Mouse (Mus musculus) CH12.LX (cell line): ENCODE results near the gene Tmem222. TPM values are rescaled to one million over a fixed set of nuclear protein-coding genes. Genes with fewer than 3 reads are reported as not detected.
A peak's percentile ranks its signal among the peaks of the same experiment; 100 is the strongest.

Source experiments
- DNase-seq: peaks from one replicate; pipeline ENCODE4 v3.0.0-alpha.2; 2013; ENCODE audit errors: extremely low read depth
- H3K27ac ChIP-seq: 2 replicates; pipeline ENCODE4 v1.5.1; 2012; ENCODE audit warnings: low read depth, mild to moderate bottlenecking, control low read depth, moderate library complexity; ENCODE audit not compliant: insufficient read depth
- H3K27me3 ChIP-seq: replicated peaks from 2 replicates; pipeline ENCODE3; 2012; ENCODE audit warnings: inconsistent platforms
- H3K36me3 ChIP-seq, 2 experiments: replicated peaks in 1 of 2; 2 replicates each; pipeline versions ENCODE3 to v1.6.1; 2012; ENCODE audit warnings: inconsistent platforms in 1 of 2, low read length in 1 of 2, mild to moderate bottlenecking in 1 of 2, mixed read lengths in 1 of 2, moderate library complexity in 1 of 2; ENCODE audit not compliant: control insufficient read depth in 1 of 2, insufficient read depth in 1 of 2
- H3K4me1 ChIP-seq, 2 experiments: 2 replicates each; pipeline ENCODE4 v1.6.1; 2012; ENCODE audit warnings: inconsistent platforms in 1 of 2, moderate library complexity in 1 of 2; ENCODE audit not compliant: insufficient read depth in 2 of 2, control insufficient read depth in 1 of 2
- H3K4me2 ChIP-seq: 2 replicates; pipeline ENCODE4 v1.6.1; 2012; ENCODE audit warnings: low read depth, mild to moderate bottlenecking, control low read depth; ENCODE audit not compliant: poor library complexity, insufficient read depth, severe bottlenecking
- H3K4me3 ChIP-seq, 3 experiments: fragments of 150-350 bp in 1 of 3; sonication (generic) in 1 of 3; replicated peaks in 1 of 3; 2 replicates each; pipeline versions ENCODE3 to v1.5.1; 2011 to 2012; ENCODE audit warnings: low read depth in 2 of 3, low read length in 2 of 3, mild to moderate bottlenecking in 2 of 3, moderate library complexity in 2 of 3, control low read depth in 1 of 3, improper control_type of control experiment in 1 of 3, inconsistent platforms in 1 of 3, mixed read lengths in 1 of 3; ENCODE audit not compliant: poor library complexity in 1 of 3
- H3K79me2 ChIP-seq: replicated peaks from 2 replicates; pipeline ENCODE4 v1.6.1; 2012; ENCODE audit warnings: mild to moderate bottlenecking, moderate library complexity; ENCODE audit not compliant: control insufficient read depth, poor library complexity, insufficient read depth, severe bottlenecking; ENCODE audit errors: extremely low read depth
- H3K9ac ChIP-seq: 2 replicates; pipeline ENCODE4 v1.6.1; 2012; ENCODE audit warnings: low read depth, mild to moderate bottlenecking, control low read depth, moderate library complexity; ENCODE audit not compliant: insufficient read depth
- H3K9me3 ChIP-seq: replicated peaks from 2 replicates; pipeline ENCODE3; 2012; ENCODE audit warnings: low read length, inconsistent platforms, mixed read lengths
- CTCF ChIP-seq, 2 experiments: IDR thresholded peaks in 1 of 2; conservative IDR thresholded peaks in 1 of 2; 2 replicates each; pipeline ENCODE4 v1.5.1; 2011 to 2012; ENCODE audit warnings: low read depth in 2 of 2, low read length in 2 of 2, improper control_type of control experiment in 1 of 2, inconsistent platforms in 1 of 2, mild to moderate bottlenecking in 1 of 2, moderate library complexity in 1 of 2
- MAFK ChIP-seq: IDR thresholded peaks from 2 replicates; pipeline ENCODE4 v1.6.1; 2011; ENCODE audit warnings: low read length, improper control_type of control experiment; ENCODE audit not compliant: insufficient replicate concordance
- MAZ ChIP-seq: IDR thresholded peaks from 2 replicates; pipeline ENCODE4 v1.6.1; 2012; ENCODE audit warnings: low read depth, mild to moderate bottlenecking, inconsistent platforms, low read length, improper control_type of control experiment, moderate library complexity
- NRF1 ChIP-seq: IDR thresholded peaks from 2 replicates; pipeline ENCODE4 v1.6.1; 2014; ENCODE audit warnings: low read depth, mild to moderate bottlenecking, inconsistent platforms, low read length, improper control_type of control experiment, moderate library complexity
- RAD21 ChIP-seq: IDR thresholded peaks from 2 replicates; pipeline ENCODE4 v1.6.1; 2011; ENCODE audit warnings: low read depth, mild to moderate bottlenecking, low read length, improper control_type of control experiment, moderate library complexity
- SMC3 ChIP-seq: IDR thresholded peaks from 2 replicates; pipeline ENCODE4 v1.6.1; 2011; ENCODE audit warnings: low read depth, low read length, improper control_type of control experiment
- TCF12 ChIP-seq: IDR thresholded peaks from 2 replicates; pipeline ENCODE4 v1.6.1; 2014; ENCODE audit warnings: low read depth, mild to moderate bottlenecking, inconsistent platforms, low read length, improper control_type of control experiment
- ZNF384 ChIP-seq: IDR thresholded peaks from 2 replicates; pipeline ENCODE4 v1.6.1; 2012; ENCODE audit warnings: low read depth, low read length, improper control_type of control experiment, inconsistent platforms
- dilution Hi-C: fragments of 300-500 bp; cut with MboI; formaldehyde crosslinking; loops from 2 replicates; pipeline ENCODE4 v1.14.3; 2020; ENCODE audit warnings: low sequenced_read_pairs; ENCODE audit not compliant: extremely low pct_unique_long_range_greater_than_20kb, extremely low pct_ligation_motif_present
- in situ Hi-C: fragments of 300-500 bp; cut with MboI; formaldehyde crosslinking; loops from 3 replicates; pipeline ENCODE4 v1.14.3; 2019; ENCODE audit warnings: low sequenced_read_pairs, low pct_ligation_motif_present, low pct_unique_long_range_greater_than_20kb, mixed read lengths
- polyA plus RNA-seq: library from polyadenylated mRNA; unstranded; fragments of >175 nt; gene quantifications from 2 replicates; pipeline ENCODE4 v1.2.1, GENCODE M21; 2012; ENCODE audit warnings: low read depth; ENCODE audit not compliant: insufficient read length
- total RNA-seq, 2 experiments: library from RNA; depleted of rRNA; stranded (reverse); fragments of 300-350 nt in 1 of 2; fragments of >200 nt in 1 of 2; gene quantifications; 2 replicates each; pipeline ENCODE4 v1.2.3; 2012 to 2014

The Tmem222 gene
- total and polyA plus RNA-seq, 3 experiments, result 64.8 to 95.7 (median 73.2) TPM

DNA sequence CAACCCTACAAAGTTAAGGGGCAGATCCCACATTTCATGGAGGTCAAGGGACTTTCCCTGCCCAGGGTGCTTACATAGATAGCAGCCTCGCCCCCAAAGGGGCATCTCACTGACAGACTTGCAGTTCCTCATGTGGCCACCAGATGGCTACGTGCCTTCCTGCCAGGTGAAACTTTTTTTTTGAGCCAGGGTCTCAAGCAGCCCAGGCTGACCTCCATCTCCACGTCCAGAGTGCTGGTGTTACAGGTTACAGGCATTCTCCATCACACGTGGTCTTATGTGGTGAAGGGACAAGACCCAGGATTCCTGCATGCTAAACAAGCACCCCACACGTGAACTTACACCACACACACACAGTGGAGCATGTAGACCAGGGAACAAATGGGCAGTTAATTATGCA lies 60.0 kb downstream of the Tmem222 start:
- no peak for TF ChIP-seq MAZ
- TF ChIP-seq TCF12, result no peak
- TF ChIP-seq NRF1, result no peak
- peak; percentile 51 for TF ChIP-seq RAD21
- TF ChIP-seq CTCF (conservative IDR thresholded peaks at IDR 0.05 in 1 of 2, IDR thresholded peaks at IDR 0.05 in 1 of 2; ENCODE audit: low read depth in 2 of 2, low read length in 2 of 2), result peak; percentile 85 to 96
- TF ChIP-seq ZNF384, result peak; percentile 92
- no peak for TF ChIP-seq MAFK
- TF ChIP-seq SMC3, result peak; percentile 88
- TF ChIP-seq, all 38 proteins: peak for 4
- Histone ChIP-seq H3K36me3 (no peaks in the 10 kb centered on the region), H3K4me2 (peak overlapping the region; percentile 61), H3K4me3 (no peak overlapping the region), H3K79me2 (no peaks in the 10 kb centered on the region), H3K4me1 (peaks cover 8 to 19% of the 10 kb centered on the region in 2 experiments), H3K9me3 (no peaks in the 10 kb centered on the region), H3K27ac (no peak overlapping the region), H3K27me3 (peaks cover 55% of the 10 kb centered on the region), H3K9ac (no peak overlapping the region)
- in situ Hi-C loops, result no loop called here
- DNase-seq, result peak; percentile 69
- dilution Hi-C loops, result no loop called here

Other genes with a start within 250 kb of the Tmem222 start
- gene Wasf2, start 147.3 kb downstream of the Tmem222 start, total RNA-seq (2012; rRNA removed), result 18.7 and 21.7 TPM in 2 replicates
- 12.9 and 14.9 TPM in 2 replicates for gene Wasf2, start 147.3 kb downstream of the Tmem222 start, total RNA-seq (2014; rRNA removed)
- gene Wasf2, start 147.3 kb downstream of the Tmem222 start, polyA plus RNA-seq, result 53.1 and 59.5 TPM in 2 replicates
- not detected in 2 replicates for gene Cd164l2, start 65.7 kb downstream of the Tmem222 start, total RNA-seq (2012; rRNA removed)
- not detected in 2 replicates for gene Cd164l2, start 65.7 kb downstream of the Tmem222 start, total RNA-seq (2014; rRNA removed)
- gene Cd164l2, start 65.7 kb downstream of the Tmem222 start, polyA plus RNA-seq, result not detected in 2 replicates
- gene Gpr3, start 65.3 kb downstream of the Tmem222 start, total RNA-seq (2012; rRNA removed), result 0.13 and 0.17 TPM in 2 replicates
- not detected in 2 replicates for gene Gpr3, start 65.3 kb downstream of the Tmem222 start, total RNA-seq (2014; rRNA removed)
- 0.11 TPM in 1 of 2 replicates, not detected in the other for gene Gpr3, start 65.3 kb downstream of the Tmem222 start, polyA plus RNA-seq
- gene Map3k6, start 37.0 kb downstream of the Tmem222 start, total RNA-seq (2012; rRNA removed), result 0.21 TPM in 1 of 2 replicates, not detected in the other
- not detected in 2 replicates for gene Map3k6, start 37.0 kb downstream of the Tmem222 start, total RNA-seq (2014; rRNA removed)
- gene Map3k6, start 37.0 kb downstream of the Tmem222 start, polyA plus RNA-seq, result not detected in 2 replicates
- 11.9 and 20.0 TPM in 2 replicates for gene Sytl1, start 14.7 kb downstream of the Tmem222 start, total RNA-seq (2012; rRNA removed)
- 8.2 and 8.3 TPM in 2 replicates for gene Sytl1, start 14.7 kb downstream of the Tmem222 start, total RNA-seq (2014; rRNA removed)
- 12.1 and 12.5 TPM in 2 replicates for gene Sytl1, start 14.7 kb downstream of the Tmem222 start, polyA plus RNA-seq
- gene Wdtc1, start 75.7 kb upstream of the Tmem222 start, total RNA-seq (2012; rRNA removed), result 6.8 and 10.8 TPM in 2 replicates
- 2.8 and 3.0 TPM in 2 replicates for gene Wdtc1, start 75.7 kb upstream of the Tmem222 start, total RNA-seq (2014; rRNA removed)
- 9.1 and 9.6 TPM in 2 replicates for gene Wdtc1, start 75.7 kb upstream of the Tmem222 start, polyA plus RNA-seq
- 4.2 and 4.7 TPM in 2 replicates for gene Slc9a1, start 91.9 kb upstream of the Tmem222 start, total RNA-seq (2012; rRNA removed)
- gene Slc9a1, start 91.9 kb upstream of the Tmem222 start, total RNA-seq (2014; rRNA removed), result 0.66 and 1.4 TPM in 2 replicates
- gene Slc9a1, start 91.9 kb upstream of the Tmem222 start, polyA plus RNA-seq, result 12.0 and 16.7 TPM in 2 replicates
- 0.13 TPM in 1 of 2 replicates, not detected in the other for gene Tent5b, start 202.3 kb upstream of the Tmem222 start, total RNA-seq (2012; rRNA removed)
- not detected in 2 replicates for gene Tent5b, start 202.3 kb upstream of the Tmem222 start, total RNA-seq (2014; rRNA removed)
- gene Tent5b, start 202.3 kb upstream of the Tmem222 start, polyA plus RNA-seq, result not detected in 2 replicates
- gene Trnp1, start 220.8 kb upstream of the Tmem222 start, total RNA-seq (2012; rRNA removed), result not detected in 2 replicates
- not detected in 2 replicates for gene Trnp1, start 220.8 kb upstream of the Tmem222 start, total RNA-seq (2014; rRNA removed)
- not detected in 2 replicates for gene Trnp1, start 220.8 kb upstream of the Tmem222 start, polyA plus RNA-seq
- gene Kdf1, start 241.2 kb upstream of the Tmem222 start, total RNA-seq (2012; rRNA removed), result not detected in 2 replicates
- gene Kdf1, start 241.2 kb upstream of the Tmem222 start, total RNA-seq (2014; rRNA removed), result not detected in 2 replicates
- not detected in 2 replicates for gene Kdf1, start 241.2 kb upstream of the Tmem222 start, polyA plus RNA-seq